Mouse (Mus musculus) megakaryocyte progenitor cell, adult 5-6 weeks (primary cell): Measurements from ENCODE around the gene Sv2a. TPM values are rescaled to one million over a fixed set of nuclear protein-coding genes. Genes with fewer than 3 reads are reported as not detected.
"Not testable (repeated sequence)": the region's sequence is repeated elsewhere in the genome, so short reads cannot be mapped to it uniquely, and the experiment has no call there.

Experiments used
- ATAC-seq: replicated peaks from 2 replicates; pipeline ENCODE4 v1.8.0; 2016; ENCODE audit warnings: mild to moderate bottlenecking, moderate TSS enrichment, inconsistent platforms; ENCODE audit not compliant: poor library complexity
- total RNA-seq, 2 experiments: library from RNA; stranded (forward) in 1 of 2; stranded (reverse) in 1 of 2; fragments of 157-497, 149-512 nt in 1 of 2; fragments of 200-1000 nt in 1 of 2; gene quantifications; 2 replicates each; pipeline versions ENCODE4 v1.2.3 to v1.2.4; 2015 to 2017

The Sv2a gene
- total RNA-seq, 2 experiments from 2014 or later = 0.21 to 0.49 TPM

- no peak for ATAC-seq
Measured at GRCm38 (mm10) chr3:96173185-96173584, 7.8 kb upstream of the Sv2a start.

GRCm38 (mm10) chr3:96174042-96174441 is 6.9 kb upstream of the Sv2a start:
- not testable (repeated sequence) for ATAC-seq

GRCm38 (mm10) chr3:96175251-96175650 is 5.7 kb upstream of the Sv2a start:
- no peak for ATAC-seq

GRCm38 (mm10) chr3:96178427-96178826 is 2.5 kb upstream of the Sv2a start:
- no peak for ATAC-seq

GRCm38 (mm10) chr3:96178902-96179301 is 2.0 kb upstream of the Sv2a start:
- no peak for ATAC-seq

- ATAC-seq = no peak
Measured at GRCm38 (mm10) chr3:96179531-96179930, 1.4 kb upstream of the Sv2a start.

GRCm38 (mm10) chr3:96181510-96182381 is 795 bp downstream of the Sv2a start:
- no peak for ATAC-seq

- peak; percentile 23; the same call in 1 of the 2 replicates for ATAC-seq
Measured at GRCm38 (mm10) chr3:96182382-96182776, 1.4 kb downstream of the Sv2a start.

- no peak for ATAC-seq
Measured at GRCm38 (mm10) chr3:96192977-96193376, 12.0 kb downstream of the Sv2a start.

GRCm38 (mm10) chr3:96194966-96195365 is 14.0 kb downstream of the Sv2a start:
- ATAC-seq = peak; percentile 14

GRCm38 (mm10) chr3:96195616-96196313 is 14.8 kb downstream of the Sv2a start:
- ATAC-seq = no peak

GRCm38 (mm10) chr3:96196437-96197128 is 15.6 kb downstream of the Sv2a start:
- no peak for ATAC-seq

- peak; percentile 77 for ATAC-seq
Measured at GRCm38 (mm10) chr3:96197129-96197749, 16.3 kb downstream of the Sv2a start.

GRCm38 (mm10) chr3:96198181-96198580 is 17.2 kb downstream of the Sv2a start:
- ATAC-seq = peak; percentile 43

GRCm38 (mm10) chr3:96198601-96199251 is 17.8 kb downstream of the Sv2a start:
- not testable (repeated sequence) for ATAC-seq

- no peak for ATAC-seq
Measured at GRCm38 (mm10) chr3:96199731-96200130, 18.8 kb downstream of the Sv2a start.

- ATAC-seq = no peak
Measured at GRCm38 (mm10) chr3:96207819-96208218, 26.9 kb downstream of the Sv2a start.

- ATAC-seq = no peak
Measured at GRCm38 (mm10) chr3:96209242-96209641, 28.3 kb downstream of the Sv2a start.

- peak; percentile 7 for ATAC-seq
Measured at GRCm38 (mm10) chr3:96219191-96219641, 38.3 kb downstream of the Sv2a start.

- ATAC-seq = peak; percentile 54
Measured at GRCm38 (mm10) chr3:96219661-96220130, 38.7 kb downstream of the Sv2a start, which contains the start of the genes Bola1 and Hist2h2ab. Gene Bola1, minus strand, starts transcription at chr3:96219709. Gene Hist2h2ab, plus strand, starts transcription at chr3:96219865.
